19 mouse cellular contexts compared by ENCODE assay signal in the genomic region with DNA sequence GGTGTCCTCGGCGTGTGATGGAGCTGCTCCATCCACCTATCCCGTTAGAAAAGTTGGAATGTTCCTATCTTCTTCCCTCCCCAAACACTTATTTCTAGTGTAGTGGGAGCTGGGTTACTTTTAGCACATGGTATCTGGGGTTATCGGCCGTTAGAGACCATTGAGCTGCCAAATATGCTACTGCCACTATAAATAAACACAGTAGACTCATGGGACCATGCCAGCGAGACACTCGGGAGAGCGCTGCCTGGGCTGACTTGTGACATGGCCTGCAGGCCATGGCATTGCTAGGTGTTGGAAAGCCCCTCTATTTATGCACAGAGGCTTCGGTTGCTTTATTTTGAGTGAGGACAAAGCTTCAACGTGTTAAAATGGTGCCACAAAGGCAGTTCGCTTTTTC. TPM values are rescaled to one million over a fixed set of nuclear protein-coding genes. Genes with fewer than 3 reads are reported as not detected.
A peak's percentile ranks its signal among the peaks of the same experiment; 100 is the strongest.
DNase-seq lines count a peak whose midpoint lies in the region; ATAC-seq and TF ChIP-seq lines count a peak whose summit lies in the region.
"Had no signal": no experiment of that assay in that cellular context is flagged by ENCODE, and none has a peak within 500 bp of the region (broad histone marks: within the 10 kb centered on the region; RNA-seq: fewer than 3 reads in every experiment).

No protein-coding gene starts in this region.

- peak; percentile 87 for ATAC-seq in heart, embryonic 15.5 days (replicated peaks; ENCODE audit: insufficient number of reproducible peaks, insufficient read depth, low FRiP score, low read depth)
- ATAC-seq: forebrain, embryonic 13.5 days; hindbrain, postnatal 0 days had no signal

- H3K4me2 ChIP-seq in heart, embryonic 15.5 days: peak overlapping the region; percentile 34
- H3K4me2 ChIP-seq: forebrain, embryonic 13.5 days; limb, embryonic 13.5 days; neural tube, embryonic 15.5 days had no signal

- no peak for TF ChIP-seq CTCF in lung, adult 2 months (IDR thresholded peaks at IDR 0.05; ENCODE audit: insufficient read depth, low read length)
- no peak for TF ChIP-seq CTCF in heart, adult 2 months (IDR thresholded peaks at IDR 0.05)
- no peak for TF ChIP-seq CTCF in cerebellum, adult 2 months (IDR thresholded peaks at IDR 0.05; ENCODE audit: borderline replicate concordance, insufficient read depth, low read depth, low read length)

- H3K27ac ChIP-seq in heart, adult 2 months: peak overlapping the region; percentile 85
- peak overlapping the region; percentile 83 for H3K27ac ChIP-seq in heart, embryonic 15.5 days
- H3K27ac ChIP-seq in cerebellum, adult 2 months (ENCODE audit: insufficient read depth, low read length): no peak overlapping the region
- H3K27ac ChIP-seq: forebrain, embryonic 13.5 days; hindbrain, postnatal 0 days; limb, embryonic 13.5 days; neural tube, embryonic 15.5 days had no signal

- TF ChIP-seq EP300 in heart, adult 2 months (IDR thresholded peaks at IDR 0.05; ENCODE audit: insufficient read depth, low read depth, low read length): peak; percentile 83

- H3K36me3 ChIP-seq in heart, adult 2 months (ENCODE audit: control insufficient read depth, insufficient read depth, low read length): no peaks in the 10 kb centered on the region
- H3K36me3 ChIP-seq in heart, embryonic 15.5 days: no peaks in the 10 kb centered on the region
- H3K36me3 ChIP-seq: limb, embryonic 13.5 days; neural tube, embryonic 15.5 days had no signal

- no peak for TF ChIP-seq POLR2A in lung, adult 2 months (IDR thresholded peaks at IDR 0.05; ENCODE audit: borderline replicate concordance, extremely low read depth, low read depth, low read length)
- TF ChIP-seq POLR2A in heart, adult 2 months (IDR thresholded peaks at IDR 0.05; ENCODE audit: insufficient read depth, low read depth, low read length): no peak
- TF ChIP-seq POLR2A in cerebellum, adult 2 months (IDR thresholded peaks at IDR 0.05; ENCODE audit: borderline replicate concordance, insufficient read depth, low read length): no peak

- no peak overlapping the region for H3K9ac ChIP-seq in heart, adult 2 months (ENCODE audit: low read depth, low read length)
- no peak overlapping the region for H3K9ac ChIP-seq in heart, embryonic 15.5 days
- H3K9ac ChIP-seq: forebrain, embryonic 13.5 days; limb, embryonic 13.5 days; neural tube, embryonic 15.5 days had no signal

- no peaks in the 10 kb centered on the region for H3K9me3 ChIP-seq in heart, embryonic 15.5 days (replicated peaks)
- H3K9me3 ChIP-seq: forebrain, embryonic 13.5 days; limb, embryonic 13.5 days; neural tube, embryonic 15.5 days had no signal

- DNase-seq in lung, postnatal 10 days: peak; percentile 47
- DNase-seq in lung, adult 2 months: no peak
- peak; percentile 51 to 79 for DNase-seq in heart, adult 2 months
- peak; percentile 80 for DNase-seq in skeletal muscle tissue, adult 2 months (ENCODE audit: low read depth, low spot score)
- no peak for DNase-seq in cerebellum, adult 2 months
- no peak for DNase-seq in kidney, adult 9 months
- no peak for DNase-seq in kidney, postnatal 14 days
- DNase-seq: cerebellum, adult 11 months; cerebellum, postnatal 25 days; kidney, adult 11 months; kidney, postnatal 10 days; midbrain, embryonic 14.5 days; spleen, adult 18-20 months had no signal

- H3K4me3 ChIP-seq in lung, adult 2 months (replicated peaks; ENCODE audit: extremely low read depth, low read depth, low read length): no peak overlapping the region
- H3K4me3 ChIP-seq in heart, adult 2 months: no peak overlapping the region
- no peak overlapping the region for H3K4me3 ChIP-seq in heart, embryonic 15.5 days
- H3K4me3 ChIP-seq in cerebellum, adult 2 months (replicated peaks; ENCODE audit: insufficient read depth, low read depth, low read length): no peak overlapping the region
- H3K4me3 ChIP-seq: forebrain, embryonic 13.5 days; limb, embryonic 13.5 days; myocyte; neural tube, embryonic 15.5 days had no signal

- no peaks in the 10 kb centered on the region for H3K4me1 ChIP-seq in lung, adult 2 months (ENCODE audit: control insufficient read depth, insufficient read depth, low read length)
- H3K4me1 ChIP-seq in heart, adult 2 months (ENCODE audit: control insufficient read depth, insufficient read depth, low read length): peaks cover 8% of the 10 kb centered on the region
- H3K4me1 ChIP-seq in heart, embryonic 15.5 days (replicated peaks): peaks cover 40% of the 10 kb centered on the region
- H3K4me1 ChIP-seq in cerebellum, adult 2 months (ENCODE audit: control insufficient read depth, insufficient read depth, low read length): 0 out of 2 replicates have a peak, but pooled peaks cover 5% of the 10 kb centered on the region
- H3K4me1 ChIP-seq: limb, embryonic 13.5 days had no signal

- no peaks in the 10 kb centered on the region for H3K27me3 ChIP-seq in heart, adult 2 months (ENCODE audit: control insufficient read depth, insufficient read depth, low read length)
- H3K27me3 ChIP-seq in heart, embryonic 15.5 days: no peaks in the 10 kb centered on the region
- no peaks in the 10 kb centered on the region for H3K27me3 ChIP-seq in cerebellum, adult 2 months (ENCODE audit: control insufficient read depth, insufficient read depth, low read length)
- H3K27me3 ChIP-seq: forebrain, embryonic 13.5 days; limb, embryonic 13.5 days; neural tube, embryonic 15.5 days had no signal

- no peaks in the 10 kb centered on the region for H3K79me2 ChIP-seq in heart, adult 2 months (replicated peaks; ENCODE audit: control insufficient read depth, insufficient read depth, low read length)

- WGBS in lung, adult 2 months: 54% methylated on average over 11 of the region's 11 CpGs
- 42% methylated on average over 11 of the region's 11 CpGs for WGBS in heart, adult 2 months
- WGBS in heart, embryonic 15.5 days: 34% methylated on average over 11 of the region's 11 CpGs
- WGBS in cerebellum, adult 2 months: 61% methylated on average over 11 of the region's 11 CpGs

- intact Hi-C loops in heart, adult 2 months (cut with DNase I): no loop called here

RNA-seq across cellular contexts. Expression of gene Bcl10, which starts 24.9 kb away (rescaled TPM):
- 8.4 and 13.5 TPM in 2 replicates for polyA plus RNA-seq in lung, adult 2 months (2012; rRNA removed)
- total RNA-seq in heart, adult 2 months (2021): 10 to 100 TPM; 17.7 to 19.3 TPM
- polyA plus RNA-seq in heart, adult 2 months (2012; rRNA removed): 11.0 and 14.0 TPM in 2 replicates
- polyA plus RNA-seq in heart, embryonic 15.5 days (2015; fragmentation: Nextera tagmentation; extraction: Ambion mirVana): 38.2 and 38.5 TPM in 2 replicates
- polyA plus RNA-seq in cerebellum, adult 2 months (2012; rRNA removed): 14.1 and 15.0 TPM in 2 replicates

RNA-seq across cellular contexts. Expression of gene 2410004B18Rik, which starts 40.1 kb away (rescaled TPM):
- 13.6 and 16.8 TPM in 2 replicates for polyA plus RNA-seq in lung, adult 2 months (2012; rRNA removed)
- total RNA-seq in heart, adult 2 months (2021): 10 to 100 TPM; 17.9 to 20.8 TPM
- polyA plus RNA-seq in heart, adult 2 months (2012; rRNA removed): 9.0 and 9.2 TPM in 2 replicates
- polyA plus RNA-seq in heart, embryonic 15.5 days (2015; fragmentation: Nextera tagmentation; extraction: Ambion mirVana): 39.3 and 45.4 TPM in 2 replicates
- polyA plus RNA-seq in cerebellum, adult 2 months (2012; rRNA removed): 44.3 and 47.9 TPM in 2 replicates

Comparison
In these comparisons a context has a peak if more than half of its experiments do, and no peak if none do; other contexts are left out.
1. DNase-seq: peak in lung, postnatal 10 days (single experiment), heart, adult 2 months (2 of 2) and skeletal muscle tissue, adult 2 months (single experiment); none in lung, adult 2 months (single experiment), cerebellum, adult 2 months (0 of 2), kidney, adult 9 months (single experiment) and kidney, postnatal 14 days (single experiment).